Mouse (Mus musculus) midbrain, postnatal 0 days (tissue): ENCODE measurements at regions not wholly inside any gene's neighbourhood (a gene's known extent, or its start where the extent isn't known, plus 50 kb on each side); places are given as distances from the start of the nearest gene placed in this dataset.

Source experiments
- ATAC-seq: fragments of 200-750 bp; cut with Nextera tagmentation; 2 replicates; pipeline ENCODE4 v1.8.0; 2017; ENCODE audit warnings: moderate number of reproducible peaks, mild to moderate bottlenecking, moderate TSS enrichment, moderate library complexity; ENCODE audit not compliant: low FRiP score
- DNase-seq: peaks from one replicate; pipeline ENCODE4 v3.0.0-alpha.2; 2015; ENCODE audit warnings: low spot score
- H3K27ac ChIP-seq: fragments of 300-500 bp; sonication (generic); 2 replicates; pipeline ENCODE4 v1.5.1; 2014; ENCODE audit warnings: low read depth, mild to moderate bottlenecking, low read length, mixed read lengths
- H3K27me3 ChIP-seq: fragments of 300-500 bp; sonication (generic); 2 replicates; pipeline ENCODE4 v1.6.1; 2014; ENCODE audit warnings: low read length, control low read depth, mixed read lengths; ENCODE audit not compliant: insufficient read depth
- H3K36me3 ChIP-seq: fragments of 300-500 bp; sonication (generic); 2 replicates; pipeline ENCODE4 v1.6.1; 2014; ENCODE audit warnings: low read length, control low read depth, mixed read lengths; ENCODE audit not compliant: insufficient read depth
- H3K4me1 ChIP-seq: fragments of 300-500 bp; sonication (generic); 2 replicates; pipeline ENCODE4 v1.6.1; 2014; ENCODE audit warnings: mild to moderate bottlenecking, control low read depth, antibody characterized with exemption, low read length, mixed read lengths; ENCODE audit not compliant: insufficient read depth
- H3K4me2 ChIP-seq: fragments of 300-500 bp; sonication (generic); 2 replicates; pipeline ENCODE4 v1.6.1; 2014; ENCODE audit warnings: low read depth, mild to moderate bottlenecking, low read length, mixed read lengths; ENCODE audit not compliant: poor library complexity, severe bottlenecking
- H3K4me3 ChIP-seq: fragments of 300-500 bp; sonication (generic); 2 replicates; pipeline ENCODE4 v1.5.1; 2014; ENCODE audit warnings: low read depth, mild to moderate bottlenecking, low read length, moderate library complexity
- H3K9ac ChIP-seq: fragments of 300-500 bp; sonication (generic); replicated peaks from 2 replicates; pipeline ENCODE4 v1.6.1; 2014; ENCODE audit warnings: mild to moderate bottlenecking, low read length, moderate library complexity, mixed read lengths; ENCODE audit not compliant: poor library complexity, severe bottlenecking
- H3K9me3 ChIP-seq: fragments of 300-500 bp; sonication (generic); 2 replicates; pipeline ENCODE4 v1.6.1; 2016; ENCODE audit warnings: low read length, control low read depth
- CTCF ChIP-seq: IDR thresholded peaks from 2 replicates; pipeline ENCODE4 v1.5.1; 2016; ENCODE audit warnings: antibody characterized with exemption, mild to moderate bottlenecking
- WGBS: fragments of 180-500 bp; shearing (Covaris S2); extraction: QIAGEN DNeasy Blood & Tissue Kit; methylation state at CpG from one replicate; pipeline ENCODE4 v1.1.7; 2014; 5-methylcytosine and 5-hydroxymethylcytosine counted together

DNA sequence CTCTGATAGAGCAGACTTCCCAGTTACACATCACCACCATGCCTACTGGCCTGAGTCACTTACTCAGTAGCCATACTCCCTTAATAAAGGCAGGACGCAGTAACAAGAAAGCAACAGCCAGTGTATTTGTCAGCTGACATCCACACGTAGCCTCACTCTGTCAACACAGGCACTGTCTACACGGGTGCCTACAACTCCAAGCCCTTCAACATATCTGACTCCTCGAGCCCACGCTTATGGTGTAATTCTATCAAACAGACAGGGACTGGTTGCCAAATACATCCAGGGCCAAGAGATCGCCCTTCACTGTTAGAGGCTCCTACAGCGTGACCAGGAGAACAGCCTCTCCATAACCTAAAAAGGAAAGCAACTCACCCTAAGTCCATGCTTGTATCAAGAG, 188.1 kb upstream of the Spred2 start:
- ATAC-seq: no peak
- 95% methylated on average over 7 of the region's 7 CpGs for WGBS
- H3K36me3 ChIP-seq: no peaks in the 10 kb centered on the region

GRCm38 (mm10) chr11:19736926-19737325, 187.2 kb upstream of the Spred2 start:
- no peak overlapping the region for H3K4me3 ChIP-seq
- no peak for TF ChIP-seq CTCF
- no peaks in the 10 kb centered on the region for H3K4me1 ChIP-seq
- no peak overlapping the region for H3K9ac ChIP-seq
- no peak overlapping the region for H3K4me2 ChIP-seq
- ATAC-seq: no peak
- H3K27me3 ChIP-seq: no peaks in the 10 kb centered on the region
- 68% methylated on average over 7 of the region's 7 CpGs for WGBS
- H3K36me3 ChIP-seq: no peaks in the 10 kb centered on the region
- H3K9me3 ChIP-seq: no peaks in the 10 kb centered on the region
- H3K27ac ChIP-seq: no peak overlapping the region
- DNase-seq: no peak

More for the DNA sequence above, 188.1 kb upstream of the Spred2 start:
- H3K9ac ChIP-seq: no peak overlapping the region
- H3K27ac ChIP-seq: no peak overlapping the region
- H3K27me3 ChIP-seq: no peaks in the 10 kb centered on the region
- DNase-seq: no peak
- TF ChIP-seq CTCF: no peak
- H3K9me3 ChIP-seq: no peaks in the 10 kb centered on the region
- H3K4me1 ChIP-seq: no peaks in the 10 kb centered on the region
- H3K4me2 ChIP-seq: no peak overlapping the region
- H3K4me3 ChIP-seq: no peak overlapping the region

DNA sequence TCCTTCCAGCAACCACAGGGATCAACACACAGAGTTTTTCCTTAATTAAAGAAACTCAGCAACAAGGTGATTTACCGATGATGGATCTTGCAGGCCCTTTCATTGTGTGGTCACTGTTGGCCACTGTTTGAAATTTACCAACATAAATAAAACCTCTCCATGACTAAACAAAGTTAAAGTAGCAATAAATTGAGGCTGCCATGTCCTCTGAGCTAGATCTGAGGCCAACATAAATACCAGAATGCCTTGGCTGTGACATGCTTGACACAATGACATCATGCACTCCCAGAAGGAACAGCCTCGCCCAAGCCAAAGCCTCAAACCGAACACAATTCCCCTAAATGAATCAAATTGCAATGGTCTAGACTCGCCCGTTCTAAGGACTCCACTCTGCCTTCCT, 186.8 kb upstream of the Spred2 start:
- ATAC-seq (no peak), DNase-seq (no peak)
- WGBS: 76% methylated on average over 5 of the region's 5 CpGs
- no peaks in the 10 kb centered on the region for H3K9me3 ChIP-seq
- no peaks in the 10 kb centered on the region for H3K27me3 ChIP-seq
- TF ChIP-seq CTCF: no peak
- H3K27ac ChIP-seq: no peak overlapping the region
- H3K4me2 ChIP-seq: no peak overlapping the region
- no peak overlapping the region for H3K4me3 ChIP-seq
- no peak overlapping the region for H3K9ac ChIP-seq
- no peaks in the 10 kb centered on the region for H3K4me1 ChIP-seq
- H3K36me3 ChIP-seq: no peaks in the 10 kb centered on the region

- ATAC-seq (no peak), DNase-seq (no peak)
- TF ChIP-seq CTCF: no peak
- 79% methylated on average over 5 of the region's 5 CpGs for WGBS
- Histone ChIP-seq H3K9me3 (no peaks in the 10 kb centered on the region), H3K36me3 (no peaks in the 10 kb centered on the region), H3K27ac (no peak overlapping the region), H3K4me2 (no peak overlapping the region), H3K27me3 (no peaks in the 10 kb centered on the region), H3K4me1 (no peaks in the 10 kb centered on the region), H3K4me3 (no peak overlapping the region), H3K9ac (no peak overlapping the region)
Measured at GRCm38 (mm10) chr11:19737807-19738206, 186.4 kb upstream of the Spred2 start.

DNA sequence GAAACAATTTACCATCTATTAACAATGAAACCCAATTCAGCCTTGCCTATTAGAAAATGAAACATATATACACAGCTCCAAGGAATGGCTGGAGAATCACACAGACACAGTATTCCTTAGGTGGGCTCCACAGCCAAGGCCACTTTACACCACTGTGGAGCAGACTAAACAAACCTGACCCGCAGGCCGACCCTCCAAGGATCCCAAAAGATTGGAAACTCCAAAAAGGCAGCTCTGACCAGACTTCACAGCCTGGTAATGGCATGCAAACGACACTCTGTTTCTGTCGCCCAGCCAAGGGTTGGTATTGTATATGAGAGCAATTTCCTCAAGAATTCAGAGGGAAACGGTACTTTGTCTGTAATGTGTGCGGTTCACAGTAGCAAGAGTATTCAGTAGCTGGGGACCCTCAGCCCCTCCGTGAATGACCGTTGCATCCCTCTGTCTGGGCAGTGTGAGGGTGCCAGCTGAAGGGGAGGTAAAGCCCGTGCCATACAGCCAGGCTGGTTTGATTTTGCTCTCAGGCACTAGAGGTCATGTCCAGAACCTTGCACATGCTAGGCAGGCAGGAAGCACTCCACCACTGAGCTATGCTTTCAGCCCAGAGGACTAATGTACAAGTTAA, 184.5 kb upstream of the Spred2 start:
- WGBS: 80% methylated on average over 9 of the region's 9 CpGs
- no peaks in the 10 kb centered on the region for H3K36me3 ChIP-seq

DNA sequence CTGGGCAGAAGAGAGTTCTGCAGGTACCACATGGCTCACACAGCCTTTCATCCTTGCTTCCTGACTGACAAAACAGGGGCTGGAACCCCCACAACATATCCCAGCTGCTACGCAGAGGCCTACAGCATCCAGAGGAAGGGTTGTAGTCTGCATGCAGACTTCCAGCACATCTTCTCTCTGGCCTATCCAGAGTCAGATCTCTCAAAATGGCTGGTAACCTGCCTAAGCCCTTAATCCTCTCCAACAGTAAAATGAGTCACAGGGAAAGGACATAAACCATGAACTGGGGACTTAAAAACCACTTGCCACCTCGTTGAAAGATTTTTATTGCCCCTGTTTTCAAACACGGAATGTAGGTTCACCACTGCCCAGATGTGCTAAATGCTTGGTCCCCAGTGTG, 183.6 kb upstream of the Spred2 start:
- no peak overlapping the region for H3K27ac ChIP-seq
- ATAC-seq: no peak
- H3K4me2 ChIP-seq: no peak overlapping the region
- H3K4me1 ChIP-seq: no peaks in the 10 kb centered on the region
- no peak for TF ChIP-seq CTCF
- no peak overlapping the region for H3K9ac ChIP-seq
- H3K9me3 ChIP-seq: no peaks in the 10 kb centered on the region
- H3K4me3 ChIP-seq: no peak overlapping the region
- no peak for DNase-seq
- H3K27me3 ChIP-seq: no peaks in the 10 kb centered on the region
- H3K36me3 ChIP-seq: no peaks in the 10 kb centered on the region
- WGBS: 88% methylated on average over 3 of the region's 3 CpGs

More for the DNA sequence above, 184.5 kb upstream of the Spred2 start:
- ATAC-seq (no peak), DNase-seq (no peak)
- no peak overlapping the region for H3K9ac ChIP-seq
- no peaks in the 10 kb centered on the region for H3K4me1 ChIP-seq
- no peak overlapping the region for H3K4me2 ChIP-seq
- no peak overlapping the region for H3K4me3 ChIP-seq
- no peaks in the 10 kb centered on the region for H3K9me3 ChIP-seq
- H3K27ac ChIP-seq: no peak overlapping the region
- H3K27me3 ChIP-seq: no peaks in the 10 kb centered on the region
- no peak for TF ChIP-seq CTCF
